Mouse (Mus musculus) midbrain, embryonic 16.5 days (tissue): Measurements from ENCODE around the gene Ssbp3. TPM values are rescaled to one million over a fixed set of nuclear protein-coding genes. Genes with fewer than 3 reads are reported as not detected.
A peak's percentile ranks its signal among the peaks of the same experiment; 100 is the strongest.

Experiments
- ATAC-seq: fragments of 200-750 bp; cut with Nextera tagmentation; 2 replicates; pipeline ENCODE4 v1.8.0; 2017; ENCODE audit warnings: moderate TSS enrichment
- H3K27ac ChIP-seq: fragments of 300-500 bp; sonication (generic); 2 replicates; pipeline ENCODE4 v1.5.1; 2014; ENCODE audit warnings: mild to moderate bottlenecking, low read length, mixed read lengths
- H3K27me3 ChIP-seq: fragments of 300-500 bp; sonication (generic); 2 replicates; pipeline ENCODE4 v1.6.1; 2014; ENCODE audit warnings: low read depth, low read length, mixed read lengths; ENCODE audit not compliant: control insufficient read depth, insufficient read depth
- H3K36me3 ChIP-seq: fragments of 300-500 bp; sonication (generic); 2 replicates; pipeline ENCODE4 v1.6.1; 2014; ENCODE audit warnings: mild to moderate bottlenecking, low read length, moderate library complexity, mixed read lengths; ENCODE audit not compliant: control insufficient read depth, insufficient read depth
- H3K4me1 ChIP-seq: fragments of 300-500 bp; sonication (generic); 2 replicates; pipeline ENCODE4 v1.6.1; 2014; ENCODE audit warnings: mild to moderate bottlenecking, low read length, mixed read lengths; ENCODE audit not compliant: control insufficient read depth, insufficient read depth
- H3K4me2 ChIP-seq: fragments of 300-500 bp; sonication (generic); 2 replicates; pipeline ENCODE4 v1.6.1; 2014; ENCODE audit warnings: mild to moderate bottlenecking, low read length, mixed read lengths
- H3K4me3 ChIP-seq: fragments of 300-500 bp; sonication (generic); 2 replicates; pipeline ENCODE4 v1.5.1; 2014; ENCODE audit warnings: low read depth, mild to moderate bottlenecking, low read length, moderate library complexity, mixed read lengths
- H3K9ac ChIP-seq: fragments of 300-500 bp; sonication (generic); 2 replicates; pipeline ENCODE4 v1.6.1; 2014; ENCODE audit warnings: low read depth, low read length, mixed read lengths
- H3K9me3 ChIP-seq: fragments of 300-500 bp; sonication (generic); replicated peaks from 2 replicates; pipeline ENCODE4 v1.6.1; 2014; ENCODE audit warnings: mild to moderate bottlenecking, low read length, mixed read lengths; ENCODE audit not compliant: control insufficient read depth, poor library complexity, severe bottlenecking
- WGBS: fragments of 180-500 bp; shearing (Covaris S2); extraction: QIAGEN DNeasy Blood & Tissue Kit; methylation state at CpG from one replicate; pipeline ENCODE4 v1.1.7; 2014; 5-methylcytosine and 5-hydroxymethylcytosine counted together
- polyA plus RNA-seq: library from polyadenylated mRNA; unstranded; fragments of >200 nt; fragmentation: Nextera tagmentation; extraction: Ambion mirVana; gene quantifications from 2 replicates; pipeline ENCODE4 v1.2.1, GENCODE M21; 2015

Ssbp3 gene
- polyA plus RNA-seq, 1 experiment from 2014 or later: 129 TPM

DNA sequence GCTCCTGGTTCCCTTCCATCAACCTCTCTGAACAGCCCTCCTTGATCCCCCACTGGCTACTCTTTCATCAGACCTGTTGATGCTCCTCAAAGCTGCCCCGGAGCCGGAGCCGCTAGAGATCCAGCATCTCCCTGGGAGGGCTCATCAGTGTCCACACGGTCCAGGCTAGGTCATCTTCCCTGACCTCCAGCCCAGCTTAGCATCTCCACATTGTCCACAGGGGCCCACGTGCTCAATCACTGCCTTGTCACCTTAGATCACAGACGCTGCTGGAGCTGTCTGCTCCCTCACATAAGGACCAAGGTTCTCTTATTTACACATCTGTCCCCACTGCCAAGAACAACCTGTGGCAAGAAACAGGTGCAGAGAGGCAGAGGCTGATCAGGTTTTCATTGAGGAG, 9.8 kb upstream of the Ssbp3 start:
- ATAC-seq: no peak
- no peak overlapping the region for H3K27ac ChIP-seq
- no peaks in the 10 kb centered on the region for H3K9me3 ChIP-seq
- H3K36me3 ChIP-seq: no peaks in the 10 kb centered on the region
- no peaks in the 10 kb centered on the region for H3K27me3 ChIP-seq
- H3K9ac ChIP-seq: no peak overlapping the region
- peaks cover 10% of the 10 kb centered on the region for H3K4me1 ChIP-seq
- H3K4me2 ChIP-seq: no peak overlapping the region
- WGBS: 31% methylated on average over 6 of the region's 6 CpGs
- H3K4me3 ChIP-seq: no peak overlapping the region

DNA sequence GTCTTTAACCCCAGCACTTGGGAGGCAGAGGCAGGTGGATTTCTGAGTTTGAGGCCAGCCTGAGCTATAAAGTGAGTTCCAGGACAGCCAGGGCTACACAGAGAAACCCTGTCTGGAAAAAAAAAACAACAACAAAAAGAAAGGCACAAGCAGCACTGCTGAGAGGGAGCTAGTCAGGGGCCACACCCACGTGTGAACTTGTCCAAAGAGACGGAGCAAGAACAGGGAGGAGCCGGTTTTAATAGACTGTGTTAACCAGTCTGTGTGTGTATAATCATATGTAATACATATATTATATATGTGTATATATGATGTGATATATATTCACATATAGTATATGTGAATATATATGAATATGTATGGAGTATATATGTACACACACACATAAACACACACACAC, 8.9 kb upstream of the Ssbp3 start:
- H3K9ac ChIP-seq: no peak overlapping the region
- peaks cover 10% of the 10 kb centered on the region for H3K4me1 ChIP-seq
- no peak overlapping the region for H3K27ac ChIP-seq
- H3K9me3 ChIP-seq: no peaks in the 10 kb centered on the region
- H3K27me3 ChIP-seq: no peaks in the 10 kb centered on the region
- ATAC-seq: no peak
- H3K4me3 ChIP-seq: no peak overlapping the region
- no peaks in the 10 kb centered on the region for H3K36me3 ChIP-seq
- no peak overlapping the region for H3K4me2 ChIP-seq
- 71% methylated on average over 3 of the region's 3 CpGs for WGBS

DNA sequence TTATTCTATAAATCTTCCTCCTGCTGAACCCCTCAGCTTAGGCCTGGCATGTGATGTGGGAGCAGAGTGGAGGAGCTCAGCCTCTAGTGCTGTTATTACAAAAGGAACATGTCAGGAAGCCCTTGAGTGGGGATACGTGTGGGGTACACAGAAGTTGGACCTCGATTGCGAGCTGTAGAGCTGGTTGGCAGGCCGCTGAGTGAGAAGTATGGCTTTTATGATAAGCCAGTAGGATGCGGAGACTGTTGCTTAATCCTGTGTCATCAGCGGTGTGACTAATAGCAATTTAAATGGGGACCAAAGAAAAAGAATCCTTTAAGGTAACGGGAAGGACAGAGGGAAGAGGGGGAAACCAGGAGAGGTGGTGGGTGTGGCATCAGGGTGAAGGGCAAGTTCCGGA, 8.3 kb upstream of the Ssbp3 start:
- H3K9ac ChIP-seq: no peak overlapping the region

DNA sequence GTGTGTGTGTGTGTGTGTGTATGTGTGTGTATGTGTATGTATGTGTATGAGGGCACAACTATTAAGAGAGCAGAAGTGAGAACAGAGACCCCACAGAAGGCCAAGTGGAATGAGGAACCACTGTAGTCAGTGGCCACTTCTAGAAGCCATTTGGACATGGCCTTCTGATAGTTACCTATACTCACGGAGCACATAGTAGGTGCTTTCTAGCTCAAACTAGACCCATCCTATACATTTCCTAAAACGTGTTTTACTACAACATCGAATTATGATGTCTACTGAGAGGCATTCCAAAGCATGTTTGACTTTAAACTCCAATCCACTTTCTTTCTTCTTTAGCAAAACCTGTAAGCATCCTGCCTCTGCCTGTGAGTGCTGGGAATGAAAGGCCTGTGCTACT, 4.6 kb upstream of the Ssbp3 start:
- Histone ChIP-seq H3K27me3 (no peaks in the 10 kb centered on the region), H3K36me3 (no peaks in the 10 kb centered on the region), H3K4me2 (no peak overlapping the region), H3K4me3 (no peak overlapping the region), H3K4me1 (peaks cover 16% of the 10 kb centered on the region), H3K27ac (no peak overlapping the region), H3K9ac (no peak overlapping the region), H3K9me3 (no peaks in the 10 kb centered on the region)
- 97% methylated on average over 3 of the region's 3 CpGs for WGBS
- no peak for ATAC-seq

More for the DNA sequence above, 8.3 kb upstream of the Ssbp3 start:
- no peaks in the 10 kb centered on the region for H3K36me3 ChIP-seq
- no peaks in the 10 kb centered on the region for H3K27me3 ChIP-seq
- H3K9me3 ChIP-seq: no peaks in the 10 kb centered on the region
- 69% methylated on average over 8 of the region's 8 CpGs for WGBS
- ATAC-seq: no peak
- peaks cover 10% of the 10 kb centered on the region for H3K4me1 ChIP-seq
- H3K27ac ChIP-seq: no peak overlapping the region
- no peak overlapping the region for H3K4me2 ChIP-seq
- H3K4me3 ChIP-seq: no peak overlapping the region

DNA sequence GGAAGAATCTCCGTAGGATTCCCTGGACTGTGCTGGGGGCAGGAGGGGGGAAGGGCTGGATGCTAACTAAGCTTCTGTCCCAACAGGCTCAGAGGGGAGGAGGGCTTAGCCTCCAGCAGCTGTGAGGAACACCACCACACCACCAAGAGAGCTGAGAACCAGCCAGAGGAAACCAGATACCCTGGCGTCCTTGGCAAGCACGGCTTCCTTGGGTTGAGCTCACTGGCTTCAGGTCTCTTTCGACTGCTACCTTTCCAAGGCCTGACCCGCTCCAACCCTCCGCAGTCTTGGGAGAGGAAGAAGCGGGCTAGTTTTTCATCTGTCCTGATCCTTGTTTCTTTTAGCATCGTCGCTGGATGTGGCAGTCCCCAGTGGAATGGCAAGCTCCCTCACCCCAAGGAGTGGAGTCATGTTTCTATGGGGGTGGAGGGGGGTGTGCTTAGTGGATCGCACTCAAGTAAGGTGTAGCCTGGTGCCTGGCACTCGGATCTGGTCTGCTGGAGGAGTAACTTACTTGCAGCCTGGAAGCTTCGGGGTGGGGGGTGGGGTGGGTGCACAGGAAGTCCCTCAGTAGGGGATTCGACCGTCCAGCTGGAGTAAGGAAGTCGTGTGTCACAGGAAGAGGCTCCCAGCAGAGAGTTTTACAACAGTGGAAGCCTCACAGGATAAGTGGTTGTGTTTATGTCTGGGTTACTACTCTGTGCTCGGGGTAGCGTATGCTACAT, 2.6 kb upstream of the Ssbp3 start:
- ATAC-seq: no peak
- H3K9me3 ChIP-seq: no peaks in the 10 kb centered on the region
- H3K27me3 ChIP-seq: no peaks in the 10 kb centered on the region
- peak overlapping the region; percentile 100 for H3K27ac ChIP-seq
- peaks cover 16% of the 10 kb centered on the region for H3K4me1 ChIP-seq
- peak overlapping the region; percentile 12; the same call in 1 of the 2 replicates for H3K9ac ChIP-seq
- WGBS: 18% methylated on average over 17 of the region's 17 CpGs
- H3K36me3 ChIP-seq: no peaks in the 10 kb centered on the region
- H3K4me3 ChIP-seq: no peak overlapping the region
- H3K4me2 ChIP-seq: peak overlapping the region; percentile 12; the same call in 1 of the 2 replicates

DNA sequence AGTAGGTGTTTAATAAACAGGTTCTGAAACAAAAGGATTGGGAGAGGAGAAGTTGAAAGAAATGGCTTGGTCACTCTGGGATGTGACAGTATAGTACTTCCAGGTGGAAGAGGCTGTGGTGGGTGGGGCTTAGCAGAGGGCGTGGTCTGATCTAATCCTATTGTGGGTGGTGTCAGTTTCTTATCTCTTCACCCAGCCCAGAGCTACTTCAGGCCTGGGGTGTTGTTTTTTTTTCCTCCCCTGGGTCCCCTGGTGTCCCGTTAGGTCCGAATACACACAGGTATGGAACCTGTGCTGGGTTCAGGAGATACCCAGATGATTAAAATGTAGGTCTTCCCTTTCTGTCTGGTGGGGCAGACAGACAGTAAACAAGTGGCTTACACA, 2.1 kb upstream of the Ssbp3 start:
- no peaks in the 10 kb centered on the region for H3K9me3 ChIP-seq
- ATAC-seq: no peak

DNA sequence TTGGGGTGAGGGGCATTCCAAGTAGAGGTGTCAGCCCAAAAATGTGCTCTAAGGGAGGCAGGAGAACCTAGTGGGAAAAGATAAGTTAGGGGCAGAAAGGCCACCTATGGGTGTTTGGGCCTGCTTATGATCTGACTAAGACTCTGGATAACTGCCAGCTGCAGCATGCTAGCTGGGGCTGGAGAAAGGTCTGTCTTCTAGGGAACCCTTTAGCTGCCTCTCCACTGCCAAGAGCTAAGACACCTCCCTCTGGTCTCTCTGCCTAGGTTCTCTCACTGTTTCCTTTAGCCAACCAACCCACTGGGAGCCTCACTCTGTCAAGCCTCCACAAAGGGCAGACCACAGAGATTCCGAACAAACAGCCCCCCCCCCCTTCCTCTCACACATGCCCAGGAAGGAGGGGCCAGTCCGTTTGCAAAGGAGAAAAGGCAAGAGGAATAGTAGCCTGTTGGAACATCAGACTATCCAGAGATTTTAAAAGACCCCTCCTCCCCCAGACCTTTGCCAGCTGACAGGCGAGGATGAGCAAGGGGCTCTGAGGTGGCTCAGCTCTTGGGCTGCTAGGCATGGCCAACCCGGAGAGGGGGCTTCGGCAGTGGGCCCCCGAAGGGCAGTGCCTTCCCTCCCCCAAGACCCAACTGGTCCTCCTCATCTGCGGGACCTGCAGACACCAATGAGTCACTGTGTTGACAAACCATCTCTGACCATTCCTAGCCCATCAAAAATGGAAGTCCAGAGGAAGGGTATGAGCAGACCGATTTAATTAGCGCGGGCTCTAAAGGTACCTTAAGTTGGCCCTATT, 1.4 kb upstream of the Ssbp3 start:
- Histone ChIP-seq H3K27me3 (no peaks in the 10 kb centered on the region), H3K27ac (peak overlapping the region; percentile 100), H3K4me3 (no peak overlapping the region; the same call in 1 of the 2 replicates), H3K36me3 (no peaks in the 10 kb centered on the region), H3K4me1 (peaks cover 28% of the 10 kb centered on the region), H3K9ac (peak overlapping the region; percentile 51), H3K9me3 (no peaks in the 10 kb centered on the region), H3K4me2 (peak overlapping the region; percentile 91)
- no peak for ATAC-seq
- WGBS: 4% methylated on average over 10 of the region's 10 CpGs

More for the DNA sequence above, 2.1 kb upstream of the Ssbp3 start:
- H3K4me1 ChIP-seq: peaks cover 21% of the 10 kb centered on the region
- H3K27ac ChIP-seq: peak overlapping the region; percentile 100
- no peak overlapping the region for H3K4me2 ChIP-seq
- H3K9ac ChIP-seq: 0 out of 2 replicates have a peak overlapping the region, but pooled peaks have one; percentile 51
- no peaks in the 10 kb centered on the region for H3K36me3 ChIP-seq
- no peak overlapping the region for H3K4me3 ChIP-seq
- 30% methylated on average over 3 of the region's 3 CpGs for WGBS
- no peaks in the 10 kb centered on the region for H3K27me3 ChIP-seq

DNA sequence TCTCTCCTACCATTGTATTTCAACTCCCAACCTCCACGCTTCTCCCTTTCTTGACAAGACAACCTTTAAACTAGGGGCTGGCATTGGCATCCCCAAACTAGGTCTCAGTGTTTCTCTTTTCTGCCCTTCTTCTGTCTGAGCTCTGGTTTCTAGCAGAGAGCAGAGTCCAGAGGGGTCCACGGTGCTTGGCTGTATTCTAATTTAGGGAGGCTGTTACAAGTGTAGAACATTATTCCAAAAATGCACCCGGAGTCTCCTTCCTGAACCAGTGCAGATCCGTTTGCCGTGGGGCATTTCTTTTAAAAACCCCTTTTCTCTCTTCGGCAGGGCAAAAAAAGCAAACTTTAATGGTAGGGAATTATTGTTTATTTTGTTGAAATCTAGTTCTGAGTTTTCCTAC, 704 bp upstream of the Ssbp3 start:
- H3K4me3 ChIP-seq: peak overlapping the region; percentile 100
- no peaks in the 10 kb centered on the region for H3K9me3 ChIP-seq
- H3K4me1 ChIP-seq: peaks cover 35% of the 10 kb centered on the region
- peak overlapping the region; percentile 51; the same call in 1 of the 2 replicates for H3K9ac ChIP-seq
- peak overlapping the region; percentile 91 for H3K4me2 ChIP-seq
- ATAC-seq: no peak
- H3K36me3 ChIP-seq: no peaks in the 10 kb centered on the region
- no peaks in the 10 kb centered on the region for H3K27me3 ChIP-seq
- 0% methylated on average over 6 of the region's 6 CpGs for WGBS
- peak overlapping the region; percentile 100 for H3K27ac ChIP-seq
